Mouse (Mus musculus): ENCODE data around the gene Ireb2. TPM values are rescaled to one million over a fixed set of nuclear protein-coding genes. Genes with fewer than 3 reads are reported as not detected.
"Not testable (repeated sequence)": the region's sequence is repeated elsewhere in the genome, so short reads cannot be mapped to it uniquely, and the experiment has no call there.

Gene Ireb2
- total RNA-seq, 2 experiments from 2014 or later: 64.6 to 65.9 TPM

- no peak for DNase-seq (ENCODE audit: low spot score in 2 of 2)
Measured at GRCm38 (mm10) chr9:54892111-54892510, 28.5 kb downstream of the Ireb2 start.

GRCm38 (mm10) chr9:54897097-54897496, 33.5 kb downstream of the Ireb2 start:
- DNase-seq (ENCODE audit: low spot score in 2 of 2): no peak

- no peak for DNase-seq (ENCODE audit: low spot score in 2 of 2)
Measured at GRCm38 (mm10) chr9:54909446-54909845, 45.9 kb downstream of the Ireb2 start.

- DNase-seq (ENCODE audit: low spot score in 2 of 2): no peak
Measured at GRCm38 (mm10) chr9:54915576-54915975, 52.0 kb downstream of the Ireb2 start.

- DNase-seq (ENCODE audit: low spot score in 2 of 2): no peak
Measured at GRCm38 (mm10) chr9:54916401-54916800, 52.8 kb downstream of the Ireb2 start.

GRCm38 (mm10) chr9:54917010-54917677, 53.6 kb downstream of the Ireb2 start, which contains the start of gene Hykk:
Gene Hykk (plus strand): TSS chr9:54917283.
- peak; percentile 79 to 94 for DNase-seq (ENCODE audit: low spot score in 2 of 2)

GRCm38 (mm10) chr9:54918191-54918590, 54.6 kb downstream of the Ireb2 start:
- DNase-seq (ENCODE audit: low spot score in 2 of 2): no peak

- no peak for DNase-seq (ENCODE audit: low spot score in 2 of 2)
Measured at GRCm38 (mm10) chr9:54918781-54919180, 55.2 kb downstream of the Ireb2 start.

- no peak for DNase-seq (ENCODE audit: low spot score in 2 of 2)
Measured at GRCm38 (mm10) chr9:54919946-54920345, 56.4 kb downstream of the Ireb2 start.

- no peak for DNase-seq (ENCODE audit: low spot score in 2 of 2)
Measured at GRCm38 (mm10) chr9:54930741-54931140, 67.2 kb downstream of the Ireb2 start.

GRCm38 (mm10) chr9:54931765-54932164, 68.2 kb downstream of the Ireb2 start:
- no peak for DNase-seq (ENCODE audit: low spot score in 2 of 2)

GRCm38 (mm10) chr9:54932379-54932778, 68.8 kb downstream of the Ireb2 start:
- DNase-seq (ENCODE audit: low spot score in 2 of 2): no peak

- no peak for DNase-seq (ENCODE audit: low spot score in 2 of 2)
Measured at GRCm38 (mm10) chr9:54942071-54942470, 78.5 kb downstream of the Ireb2 start.

- no peak for DNase-seq (ENCODE audit: low spot score in 2 of 2)
Measured at GRCm38 (mm10) chr9:54944467-54944866, 80.9 kb downstream of the Ireb2 start.

GRCm38 (mm10) chr9:54946256-54946655, 82.7 kb downstream of the Ireb2 start:
- DNase-seq (ENCODE audit: low spot score in 2 of 2): peak in 1 of 2 experiments; percentile 20

- DNase-seq (ENCODE audit: low spot score in 2 of 2): no peak
Measured at GRCm38 (mm10) chr9:54949465-54949864, 85.9 kb downstream of the Ireb2 start.

- DNase-seq (ENCODE audit: low spot score in 2 of 2): not testable (repeated sequence)
Measured at GRCm38 (mm10) chr9:54950162-54950561, 86.6 kb downstream of the Ireb2 start.

GRCm38 (mm10) chr9:54950575-54951321, 87.2 kb downstream of the Ireb2 start, which contains the start of the genes Psma4 and AY074887:
Gene Psma4 (plus strand): TSS chr9:54950790.
Gene AY074887 (minus strand): TSS chr9:54950998.
- peak; percentile 87 to 89 for DNase-seq (ENCODE audit: low spot score in 2 of 2)

GRCm38 (mm10) chr9:54961059-54961458, 97.5 kb downstream of the Ireb2 start:
- DNase-seq (ENCODE audit: low spot score in 2 of 2): no peak

Measured in layer of hippocampus, postnatal 14 days (tissue).